Mouse (Mus musculus) forebrain, embryonic 10.5 days (tissue): Measurements from ENCODE around the gene Flrt3. TPM values are rescaled to one million over a fixed set of nuclear protein-coding genes. Genes with fewer than 3 reads are reported as not detected.

Source experiments
- DNase-seq: peaks from one replicate; pipeline ENCODE4 v3.0.0-alpha.2; 2017; ENCODE audit warnings: low spot score; ENCODE audit errors: extremely low spot score
- H3K27ac ChIP-seq: fragments of 300-500 bp; sonication (generic); 2 replicates; pipeline ENCODE4 v1.5.1; 2016; ENCODE audit warnings: mild to moderate bottlenecking
- H3K27me3 ChIP-seq: fragments of 300-500 bp; sonication (generic); 2 replicates; pipeline ENCODE4 v1.6.1; 2016; ENCODE audit warnings: mild to moderate bottlenecking; ENCODE audit not compliant: poor library complexity, severe bottlenecking
- H3K36me3 ChIP-seq: fragments of 300-500 bp; sonication (generic); replicated peaks from 2 replicates; pipeline ENCODE4 v1.6.1; 2016; ENCODE audit warnings: mild to moderate bottlenecking, moderate library complexity
- H3K4me1 ChIP-seq: fragments of 300-500 bp; sonication (generic); 2 replicates; pipeline ENCODE4 v1.6.1; 2016
- H3K4me3 ChIP-seq: fragments of 300-500 bp; sonication (generic); 2 replicates; pipeline ENCODE4 v1.5.1; 2016; ENCODE audit warnings: mild to moderate bottlenecking, moderate library complexity
- H3K9me3 ChIP-seq: fragments of 300-500 bp; sonication (generic); 2 replicates; pipeline ENCODE4 v1.6.1; 2016; ENCODE audit warnings: mild to moderate bottlenecking, moderate library complexity
- WGBS: fragments of 180-500 bp; shearing (Covaris S2); methylation state at CpG from one replicate; pipeline ENCODE4 v1.1.7; 2016; 5-methylcytosine and 5-hydroxymethylcytosine counted together
- polyA plus RNA-seq: library from polyadenylated mRNA; unstranded; fragments of >200 nt; fragmentation: Nextera tagmentation; extraction: Ambion mirVana; gene quantifications from 2 replicates; pipeline ENCODE4 v1.2.1, GENCODE M21; 2016

Flrt3 gene
- polyA plus RNA-seq, 1 experiment from 2014 or later: 65.4 TPM

DNA sequence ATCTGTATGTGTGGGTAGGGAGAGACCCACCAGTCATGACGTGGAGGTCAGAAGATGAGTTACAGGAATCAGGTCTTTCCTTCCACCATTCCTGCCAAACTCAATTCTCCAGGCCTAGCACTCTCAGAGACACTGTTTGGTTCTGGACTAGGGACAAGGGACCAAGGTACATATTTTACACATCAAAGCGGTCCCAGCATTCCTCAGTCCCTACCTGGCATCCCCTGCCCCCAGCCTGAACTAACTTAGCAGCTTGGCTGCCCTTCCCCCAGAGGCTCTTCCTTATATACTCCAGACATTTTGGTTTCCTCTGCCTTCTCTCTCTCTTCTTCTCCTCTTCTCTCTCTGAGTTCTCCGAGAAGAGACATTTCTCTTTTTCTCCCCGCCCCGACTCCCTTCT lies 2.2 kb upstream of the Flrt3 start:
- peaks cover 40% of the 10 kb centered on the region for H3K27me3 ChIP-seq
- H3K36me3 ChIP-seq: no peaks in the 10 kb centered on the region
- no peak overlapping the region for H3K27ac ChIP-seq

GRCm38 (mm10) chr2:140670457-140670856 lies 812 bp downstream of the Flrt3 start:
- Histone ChIP-seq H3K27ac (peak overlapping the region; percentile 92), H3K9me3 (no peaks in the 10 kb centered on the region), H3K27me3 (peaks cover 37% of the 10 kb centered on the region), H3K4me3 (peak overlapping the region; percentile 72), H3K36me3 (no peaks in the 10 kb centered on the region), H3K4me1 (peaks cover 49% of the 10 kb centered on the region)
- WGBS: 0% methylated on average over 12 of the region's 12 CpGs
- DNase-seq: peak; percentile 66

More for the DNA sequence above, 2.2 kb upstream of the Flrt3 start:
- Histone ChIP-seq H3K4me1 (peaks cover 26% of the 10 kb centered on the region), H3K9me3 (no peaks in the 10 kb centered on the region), H3K4me3 (no peak overlapping the region)
- DNase-seq: no peak
- 90% methylated on average over 5 of the region's 5 CpGs for WGBS

- peak overlapping the region; percentile 72 for H3K4me3 ChIP-seq
- peak overlapping the region; percentile 92 for H3K27ac ChIP-seq
- no peak for DNase-seq
- peaks cover 56% of the 10 kb centered on the region for H3K4me1 ChIP-seq
- WGBS: 20% methylated on average over 2 of the region's 2 CpGs
- 0 out of 2 replicates have a peak, but pooled peaks cover 3% of the 10 kb centered on the region for H3K36me3 ChIP-seq
- peaks cover 31% of the 10 kb centered on the region for H3K27me3 ChIP-seq
- no peaks in the 10 kb centered on the region for H3K9me3 ChIP-seq
Measured at GRCm38 (mm10) chr2:140669786-140670185, 1.5 kb downstream of the Flrt3 start.

DNA sequence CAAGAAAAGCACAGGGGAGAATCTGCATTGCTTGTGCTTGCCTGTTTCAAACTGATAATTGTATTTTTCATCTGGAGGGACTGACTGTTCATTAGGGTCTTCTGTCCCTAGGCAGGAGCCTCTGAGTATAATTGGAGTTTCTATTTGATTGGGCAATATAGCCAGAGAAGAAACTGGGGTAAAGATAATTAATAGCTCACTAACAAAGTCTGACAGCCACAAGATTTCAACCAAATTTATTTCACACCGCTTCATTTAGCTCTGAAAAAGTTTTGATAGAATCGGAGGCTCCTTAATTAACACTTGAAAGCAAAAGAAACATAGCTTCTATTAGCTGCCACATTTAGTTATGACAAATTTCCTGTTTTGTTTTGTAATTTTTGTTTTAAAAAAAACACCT lies 2.2 kb downstream of the Flrt3 start:
- H3K4me1 ChIP-seq: peaks cover 60% of the 10 kb centered on the region
- 23% methylated on average over 2 of the region's 2 CpGs for WGBS
- DNase-seq: no peak

DNA sequence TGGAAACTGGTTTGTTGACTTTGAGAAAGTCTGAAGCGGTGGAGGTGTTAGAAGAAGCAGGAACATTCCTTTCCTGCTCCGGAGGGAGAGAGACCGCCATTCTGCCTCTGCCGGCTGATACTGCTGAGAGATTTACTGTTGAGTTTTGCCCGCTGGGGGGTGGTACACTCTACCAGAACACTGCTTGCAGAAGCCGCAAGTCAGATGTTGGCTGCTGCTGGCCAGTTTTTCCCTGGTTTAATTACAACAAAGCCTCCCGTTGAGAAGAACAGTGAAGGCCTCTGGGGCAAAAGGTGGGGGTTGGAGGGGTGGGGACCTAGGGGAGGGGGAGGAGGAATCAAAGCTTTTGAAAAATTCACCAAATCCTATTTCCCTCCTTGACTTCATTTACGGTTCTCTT lies 3.0 kb downstream of the Flrt3 start:
- Histone ChIP-seq H3K9me3 (no peaks in the 10 kb centered on the region), H3K4me1 (peaks cover 64% of the 10 kb centered on the region), H3K27ac (peak overlapping the region; percentile 92), H3K36me3 (peaks cover 18% of the 10 kb centered on the region), H3K27me3 (peaks cover 23% of the 10 kb centered on the region), H3K4me3 (peak overlapping the region; percentile 72)
- 0% methylated on average over 8 of the region's 8 CpGs for WGBS
- DNase-seq: peak; percentile 85

More for the DNA sequence above, 2.2 kb downstream of the Flrt3 start:
- Histone ChIP-seq H3K36me3 (peaks cover 10% of the 10 kb centered on the region), H3K9me3 (no peaks in the 10 kb centered on the region), H3K27ac (peak overlapping the region; percentile 92), H3K4me3 (peak overlapping the region; percentile 72), H3K27me3 (peaks cover 29% of the 10 kb centered on the region)

DNA sequence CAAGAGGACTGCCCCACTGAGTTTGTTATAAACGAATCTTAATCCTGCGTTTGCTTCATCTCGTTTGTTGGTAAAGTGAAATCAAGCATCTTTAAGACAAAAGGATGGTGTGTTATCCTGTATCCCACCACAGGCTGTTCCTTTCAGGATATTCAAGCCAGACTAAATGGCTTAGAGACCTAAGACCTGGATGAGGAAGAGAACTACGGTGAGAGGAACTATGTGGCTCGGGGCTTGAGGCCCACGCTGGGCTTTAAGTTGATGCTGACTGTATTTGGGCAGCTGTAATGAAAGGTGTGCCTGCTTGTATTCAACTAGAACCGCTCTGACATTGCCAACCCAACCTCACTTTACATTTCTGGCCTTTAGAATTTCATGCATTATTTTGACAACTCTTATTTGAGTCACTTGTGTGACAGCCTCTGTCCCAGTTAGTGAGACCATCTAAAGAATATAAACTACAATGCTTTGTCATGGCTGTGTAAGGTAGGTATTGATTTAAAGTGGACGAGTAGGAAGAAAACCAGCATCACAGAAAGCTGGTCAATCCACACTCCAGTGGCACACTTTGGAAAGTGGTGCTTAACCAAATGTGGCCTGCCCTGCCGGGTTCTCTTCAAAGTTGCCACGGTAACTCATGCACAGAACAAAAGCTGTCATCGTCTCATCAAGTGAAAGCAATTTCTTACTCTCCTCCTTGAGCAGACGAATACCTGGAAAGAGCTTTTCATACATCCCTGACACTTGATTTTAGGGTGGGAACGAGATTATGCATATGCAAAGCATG lies 3.8 kb downstream of the Flrt3 start:
- H3K36me3 ChIP-seq: peaks cover 27% of the 10 kb centered on the region
- WGBS: 13% methylated on average over 13 of the region's 13 CpGs
- H3K27me3 ChIP-seq: peaks cover 14% of the 10 kb centered on the region
- peak overlapping the region; percentile 72 for H3K4me3 ChIP-seq
- H3K27ac ChIP-seq: peak overlapping the region; percentile 92
- H3K9me3 ChIP-seq: no peaks in the 10 kb centered on the region
- H3K4me1 ChIP-seq: peaks cover 67% of the 10 kb centered on the region
- DNase-seq: no peak

- H3K27me3 ChIP-seq: peaks cover 11% of the 10 kb centered on the region; the same call in 1 of the 2 replicates
- H3K9me3 ChIP-seq: no peaks in the 10 kb centered on the region
- peaks cover 67% of the 10 kb centered on the region for H3K4me1 ChIP-seq
- no peak for DNase-seq
- peaks cover 33% of the 10 kb centered on the region for H3K36me3 ChIP-seq
- peak overlapping the region; percentile 72 for H3K4me3 ChIP-seq
- peak overlapping the region; percentile 92 for H3K27ac ChIP-seq
- WGBS: 15% methylated on average over 7 of the region's 7 CpGs
Measured at GRCm38 (mm10) chr2:140666846-140667245, 4.4 kb downstream of the Flrt3 start.

DNA sequence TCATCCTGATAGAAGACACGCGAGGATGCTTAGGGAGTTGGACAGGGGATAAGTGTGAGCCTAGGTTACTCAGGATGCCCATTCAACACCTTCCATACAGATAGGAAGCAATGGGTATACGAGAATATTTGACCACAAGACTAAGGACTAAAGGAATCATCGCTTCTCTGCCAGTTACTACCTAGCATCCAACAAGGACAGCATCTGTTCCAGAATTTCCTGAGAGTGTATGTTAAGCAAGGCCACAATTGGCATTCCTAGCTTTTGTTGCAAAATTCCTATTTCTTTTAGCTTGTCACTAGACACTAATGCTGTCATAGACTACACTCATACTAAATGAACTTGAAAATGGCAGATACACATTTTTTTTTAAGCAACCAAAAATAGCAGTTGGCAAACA lies 6.9 kb downstream of the Flrt3 start:
- H3K9me3 ChIP-seq: no peaks in the 10 kb centered on the region
- no peak overlapping the region for H3K4me3 ChIP-seq
- H3K27me3 ChIP-seq: peaks cover 11% of the 10 kb centered on the region; the same call in 1 of the 2 replicates
- H3K4me1 ChIP-seq: peaks cover 60% of the 10 kb centered on the region
- DNase-seq: no peak
- H3K36me3 ChIP-seq: peaks cover 57% of the 10 kb centered on the region
- H3K27ac ChIP-seq: no peak overlapping the region
- WGBS: 99% methylated on average over 4 of the region's 4 CpGs

DNA sequence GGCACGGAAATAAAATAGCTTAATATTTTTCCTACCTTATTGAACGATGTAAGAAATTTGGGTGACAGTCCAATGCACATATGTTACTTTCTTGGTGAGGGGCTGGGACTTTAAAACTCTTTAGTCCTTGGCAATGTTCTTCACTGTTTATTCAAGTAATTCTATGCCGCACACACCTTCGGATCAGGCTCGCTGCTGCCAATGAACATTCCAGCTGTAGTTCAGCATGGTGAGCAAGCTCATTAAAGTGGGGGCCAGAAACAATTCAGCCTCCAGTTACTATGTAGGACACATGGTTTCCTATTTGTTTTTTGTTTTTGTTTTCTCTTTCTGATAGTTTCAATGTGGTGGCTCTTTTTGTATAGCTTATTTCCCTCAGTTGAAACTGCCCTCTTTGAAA lies 8.6 kb downstream of the Flrt3 start:
- H3K27me3 ChIP-seq: peaks cover 11% of the 10 kb centered on the region; the same call in 1 of the 2 replicates
- H3K4me1 ChIP-seq: peaks cover 43% of the 10 kb centered on the region
- H3K27ac ChIP-seq: no peak overlapping the region
- 95% methylated on average over 5 of the region's 5 CpGs for WGBS
- peaks cover 74% of the 10 kb centered on the region for H3K36me3 ChIP-seq
- no peak overlapping the region for H3K4me3 ChIP-seq
- H3K9me3 ChIP-seq: no peaks in the 10 kb centered on the region
- no peak for DNase-seq

DNA sequence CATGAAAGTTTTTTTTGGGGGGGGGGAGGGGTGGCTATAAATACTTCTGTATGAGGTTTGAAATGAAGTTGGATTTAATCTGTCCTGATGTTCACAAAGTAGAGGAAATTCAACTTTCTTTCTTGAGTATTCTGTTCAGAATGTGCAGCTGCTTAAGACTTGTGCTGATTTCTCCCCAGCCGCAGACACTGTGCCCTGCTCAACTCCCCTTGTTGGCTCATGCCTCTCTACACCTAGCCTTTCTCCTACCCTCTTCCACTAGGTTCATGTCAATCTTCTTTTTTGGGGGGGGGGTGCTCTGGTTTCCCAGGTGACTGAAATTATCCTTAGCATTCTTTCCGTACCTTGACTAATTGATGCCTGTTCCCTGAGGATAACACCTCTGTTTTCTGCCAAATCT lies 17.3 kb downstream of the Flrt3 start:
- no peak overlapping the region for H3K4me3 ChIP-seq
- 15% methylated on average over 2 of the region's 2 CpGs for WGBS
- peaks cover 61% of the 10 kb centered on the region for H3K27me3 ChIP-seq
- H3K27ac ChIP-seq: peak overlapping the region; percentile 53; the same call in 1 of the 2 replicates
- peaks cover 20% of the 10 kb centered on the region for H3K36me3 ChIP-seq
- no peaks in the 10 kb centered on the region for H3K9me3 ChIP-seq
- no peak for DNase-seq
- peaks cover 33% of the 10 kb centered on the region for H3K4me1 ChIP-seq

DNA sequence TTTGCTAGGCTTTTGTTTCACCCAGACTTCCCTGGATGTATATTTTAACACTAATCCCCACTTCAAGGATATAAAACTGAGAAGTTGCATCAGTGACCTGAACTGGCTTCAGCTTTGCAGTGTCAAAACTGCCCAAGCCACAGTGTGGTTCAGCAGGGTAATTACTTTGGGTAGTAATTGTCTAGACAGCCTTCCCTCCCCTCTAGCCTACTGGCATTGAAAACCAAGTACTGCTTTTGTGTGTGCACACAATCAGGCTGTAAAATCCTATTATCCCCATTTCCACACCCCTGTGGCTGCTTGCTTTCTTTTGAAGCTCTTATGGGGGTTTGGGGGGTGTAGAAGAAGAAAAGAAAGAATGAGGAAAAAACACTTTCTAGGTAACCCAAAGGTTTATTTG lies 17.8 kb downstream of the Flrt3 start:
- no peak overlapping the region for H3K4me3 ChIP-seq
- peak overlapping the region; percentile 53; the same call in 1 of the 2 replicates for H3K27ac ChIP-seq

GRCm38 (mm10) chr2:140621730-140622337 lies 49.4 kb downstream of the Flrt3 start:
- H3K9me3 ChIP-seq: no peaks in the 10 kb centered on the region
- H3K4me3 ChIP-seq: no peak overlapping the region
- H3K27ac ChIP-seq: no peak overlapping the region
- H3K36me3 ChIP-seq: no peaks in the 10 kb centered on the region
- H3K4me1 ChIP-seq: peaks cover 9% of the 10 kb centered on the region
- no peaks in the 10 kb centered on the region for H3K27me3 ChIP-seq
- 76% methylated on average over 2 of the region's 2 CpGs for WGBS
- no peak for DNase-seq

More for the DNA sequence above, 17.8 kb downstream of the Flrt3 start:
- peaks cover 16% of the 10 kb centered on the region for H3K36me3 ChIP-seq
- H3K27me3 ChIP-seq: peaks cover 66% of the 10 kb centered on the region
- peak; percentile 39 for DNase-seq
- H3K4me1 ChIP-seq: peaks cover 33% of the 10 kb centered on the region
- H3K9me3 ChIP-seq: no peaks in the 10 kb centered on the region

DNA sequence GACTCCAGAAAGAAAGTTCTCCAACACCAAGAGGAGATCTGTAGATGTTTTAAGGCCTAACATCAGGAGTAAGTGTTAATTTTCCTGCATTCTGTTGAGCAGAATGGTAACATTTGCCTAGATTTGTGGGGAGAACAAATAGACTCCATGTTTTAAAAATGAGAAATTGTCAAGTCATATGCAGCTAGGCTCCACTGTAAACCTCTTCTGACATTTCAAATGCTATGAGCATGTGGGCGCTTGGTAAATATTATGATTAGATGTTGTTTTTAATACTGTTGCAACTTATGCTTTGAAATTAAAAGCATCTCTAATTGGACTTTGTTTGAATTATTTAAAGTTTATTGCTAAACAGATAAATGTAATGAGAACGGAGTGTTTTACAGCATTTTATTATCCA lies 55.8 kb downstream of the Flrt3 start:
- no peak overlapping the region for H3K4me3 ChIP-seq
- WGBS: 94% methylated on average over 2 of the region's 2 CpGs
- no peak for DNase-seq

More for the DNA sequence above, 55.8 kb downstream of the Flrt3 start:
- no peaks in the 10 kb centered on the region for H3K9me3 ChIP-seq
- no peaks in the 10 kb centered on the region for H3K27me3 ChIP-seq
- H3K36me3 ChIP-seq: no peaks in the 10 kb centered on the region
- peaks cover 9% of the 10 kb centered on the region for H3K4me1 ChIP-seq
- no peak overlapping the region for H3K27ac ChIP-seq
